Mouse (Mus musculus) neutrophil, adult 5-6 weeks (primary cell): ENCODE results near the gene Pde9a. TPM values are rescaled to one million over a fixed set of nuclear protein-coding genes. Genes with fewer than 3 reads are reported as not detected.
A peak's percentile ranks its signal among the peaks of the same experiment; 100 is the strongest.

Experiments used
- ATAC-seq: fragments of 151-379, 151-347 bp; 2 replicates; pipeline ENCODE4 v1.8.0; 2017; ENCODE audit warnings: mild to moderate bottlenecking, moderate TSS enrichment; ENCODE audit not compliant: insufficient number of reproducible peaks, poor library complexity, low FRiP score, severe bottlenecking; ENCODE audit errors: extremely low read depth
- total RNA-seq: library from RNA; stranded (forward); fragments of 200-1000 nt; gene quantifications from 2 replicates; pipeline ENCODE4 v1.2.3, GENCODE M21; 2017

Pde9a gene
- total RNA-seq, 1 experiment from 2014 or later, result 1.2 TPM

DNA sequence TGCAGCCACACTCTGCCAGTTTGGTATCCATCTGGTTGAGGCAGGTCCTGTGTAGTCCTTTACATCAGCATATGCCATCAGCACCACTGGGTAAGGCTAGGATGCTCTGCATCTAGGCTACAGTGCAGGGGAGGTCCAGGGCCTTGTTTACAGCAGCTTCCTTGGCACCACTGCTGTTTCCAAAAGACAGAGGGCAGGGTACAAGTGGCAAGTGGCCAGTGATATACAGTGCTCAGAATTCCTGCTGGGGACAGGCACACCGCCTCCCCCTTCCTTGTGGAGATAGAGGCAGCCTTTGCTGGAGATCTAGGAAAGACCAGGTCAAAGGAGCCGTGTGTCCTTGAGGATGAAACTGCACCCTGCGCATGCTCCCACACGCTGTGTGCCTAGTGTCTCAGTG, 38.3 kb downstream of the Pde9a start:
- ATAC-seq, result no peak

GRCm38 (mm10) chr17:31424798-31425197, 38.8 kb downstream of the Pde9a start:
- ATAC-seq, result peak; percentile 20; the same call in 1 of the 2 replicates

GRCm38 (mm10) chr17:31425827-31426698, 40.1 kb downstream of the Pde9a start:
- ATAC-seq, result no peak

DNA sequence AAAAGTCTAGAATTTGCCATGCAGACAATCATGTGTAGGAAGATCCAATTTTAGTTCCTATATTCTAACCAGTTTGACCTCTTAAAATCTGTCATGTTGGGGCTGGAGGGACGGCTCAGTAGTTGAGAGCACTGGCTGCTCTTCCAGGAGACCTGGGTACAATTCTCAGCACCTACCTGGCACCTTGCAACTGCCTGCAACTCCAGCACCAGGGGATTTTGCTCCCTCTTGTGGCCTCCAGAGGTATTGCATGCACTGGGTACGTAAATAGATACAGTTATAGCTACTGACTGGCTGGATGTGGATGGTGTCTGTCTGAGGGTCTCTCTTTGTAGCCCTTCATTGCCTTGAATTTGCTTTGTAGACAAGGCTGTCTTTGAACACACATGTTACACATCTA, 43.4 kb downstream of the Pde9a start:
- no peak for ATAC-seq

- no peak for ATAC-seq
Observed at GRCm38 (mm10) chr17:31432878-31433281, 46.9 kb downstream of the Pde9a start.

DNA sequence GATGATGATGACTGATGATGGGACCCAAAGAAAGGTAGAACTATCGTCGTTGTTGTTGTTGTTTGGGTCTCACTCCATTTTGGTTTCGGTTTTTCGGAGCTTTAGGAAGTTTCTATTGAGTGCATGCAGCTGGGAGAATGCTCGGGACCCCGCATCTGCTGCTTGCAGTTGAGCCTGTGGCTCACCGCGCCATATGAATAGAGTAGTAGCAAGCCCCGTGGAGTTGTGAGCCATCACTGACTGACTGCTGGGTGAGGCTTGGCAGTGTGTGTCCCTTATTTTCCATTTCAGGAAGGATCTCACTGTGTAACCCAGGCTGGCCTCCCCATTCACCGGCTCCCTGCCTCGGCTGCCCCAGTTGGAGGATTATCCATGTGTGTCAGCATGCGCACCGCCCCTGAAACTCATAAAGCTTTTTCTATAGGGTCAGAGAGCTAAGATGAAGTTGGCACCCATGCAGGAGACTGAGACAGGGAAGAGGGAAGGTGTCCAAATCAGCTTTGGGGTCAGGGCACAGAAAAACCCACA, 47.5 kb downstream of the Pde9a start:
- ATAC-seq, result no peak

GRCm38 (mm10) chr17:31433978-31434797, 48.2 kb downstream of the Pde9a start:
- ATAC-seq, result no peak

DNA sequence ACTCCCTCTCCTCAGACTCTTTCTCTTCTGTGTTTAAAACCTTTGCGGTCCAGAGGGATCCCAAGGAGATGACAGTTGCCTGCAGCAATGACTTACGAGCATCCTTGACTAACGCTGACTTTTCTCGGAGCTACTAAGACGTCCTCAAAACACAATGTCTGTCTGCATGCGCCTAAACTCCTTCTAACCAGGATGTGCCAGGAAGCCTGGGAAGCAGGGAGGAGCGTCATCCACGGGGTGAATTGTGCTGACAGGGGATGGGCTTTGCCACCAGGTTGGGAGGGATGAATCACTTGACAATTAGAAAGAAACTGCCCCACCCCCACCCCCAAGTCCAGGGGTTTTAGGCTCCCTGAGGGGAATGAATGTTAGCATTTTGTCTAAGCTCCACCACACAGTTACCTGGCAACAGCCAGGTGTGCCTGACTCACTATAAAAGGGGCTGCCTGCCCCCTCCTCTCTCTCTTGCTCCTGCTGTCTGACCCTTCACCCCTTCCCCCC, 48.9 kb downstream of the Pde9a start:
- ATAC-seq, result no peak

DNA sequence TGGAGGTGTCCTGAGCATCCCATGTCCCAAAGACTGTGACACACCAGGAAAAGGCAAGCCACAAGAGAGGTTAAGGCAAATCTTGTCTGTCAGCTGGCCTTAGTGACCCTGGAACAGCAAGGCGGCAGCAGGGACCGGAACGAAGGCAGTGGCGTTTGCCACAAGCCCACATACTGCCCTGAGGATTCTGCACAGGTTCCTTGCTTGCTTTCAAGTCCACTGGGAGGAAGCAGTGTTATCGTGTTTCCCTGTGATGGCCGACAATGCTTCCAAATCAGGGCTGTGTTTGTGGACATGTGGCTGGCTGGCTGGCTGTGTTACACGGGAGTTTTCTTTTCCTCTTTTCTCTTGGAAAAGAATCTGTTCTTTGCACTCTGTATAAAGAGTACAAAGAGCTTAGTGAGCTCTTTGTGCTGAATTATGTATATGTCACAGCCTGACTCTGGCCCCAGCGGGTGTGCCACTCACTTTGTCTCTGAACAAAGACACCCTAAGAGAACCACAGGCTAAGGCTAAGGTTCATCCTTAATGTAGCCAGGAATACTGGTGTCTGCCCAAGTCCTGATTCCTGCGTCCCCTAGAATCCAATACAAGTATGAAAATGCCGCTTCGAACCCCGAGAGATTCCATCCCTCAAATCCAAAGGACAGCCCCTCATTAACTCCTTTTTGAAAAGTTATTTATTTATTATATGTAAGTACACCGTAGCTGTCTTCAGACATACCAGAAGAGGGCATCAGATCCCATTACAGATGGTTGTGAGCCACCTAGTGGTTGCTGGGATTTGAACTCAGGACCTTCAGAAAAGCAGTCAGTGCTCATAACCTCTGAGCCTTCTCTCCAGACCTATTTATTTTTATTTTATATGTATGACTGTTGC, 50.2 kb downstream of the Pde9a start:
- ATAC-seq, result no peak

GRCm38 (mm10) chr17:31436814-31437406, 50.9 kb downstream of the Pde9a start:
- no peak for ATAC-seq

DNA sequence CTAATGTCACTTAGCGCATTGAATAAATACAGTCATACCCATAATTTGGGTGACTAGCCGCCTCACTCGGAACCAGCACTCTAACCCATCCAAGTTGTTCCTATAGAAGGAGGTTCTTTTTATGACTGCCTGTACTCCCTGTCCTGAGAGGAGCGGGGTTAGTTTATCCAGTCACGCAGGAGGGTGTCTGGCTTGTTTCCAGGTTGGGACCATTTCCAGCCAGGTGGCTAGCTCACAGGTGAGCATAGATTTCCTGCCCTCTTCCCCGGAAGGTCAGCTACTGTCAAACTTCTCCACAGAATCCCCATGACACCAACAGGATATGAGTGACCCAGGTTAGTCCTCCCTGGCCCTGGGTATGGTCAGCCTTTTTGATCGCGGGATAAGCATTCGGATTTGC, 51.5 kb downstream of the Pde9a start:
- no peak for ATAC-seq

DNA sequence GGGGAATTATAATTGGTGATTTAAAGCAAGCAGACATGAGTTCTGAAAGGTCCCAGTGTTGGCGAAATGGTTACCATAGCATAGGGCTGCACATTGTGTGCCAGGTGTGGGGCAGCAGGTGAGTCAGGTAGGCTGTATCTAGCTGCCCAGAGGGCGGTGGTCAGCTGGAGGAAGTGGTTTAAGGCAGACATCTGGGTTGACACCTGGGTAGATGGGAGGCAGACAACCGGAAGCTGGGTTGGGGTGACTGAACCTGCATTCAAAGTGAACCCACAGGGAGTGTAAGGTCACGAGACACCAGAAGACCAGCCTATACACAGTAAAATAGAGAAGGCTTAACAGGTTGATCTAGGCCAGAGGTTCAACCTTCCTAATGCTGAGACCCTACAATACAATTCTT, 54.0 kb downstream of the Pde9a start:
- ATAC-seq, result no peak

GRCm38 (mm10) chr17:31442513-31442912, 56.5 kb downstream of the Pde9a start:
- no peak for ATAC-seq

GRCm38 (mm10) chr17:31444251-31444650, 58.2 kb downstream of the Pde9a start:
- no peak for ATAC-seq

GRCm38 (mm10) chr17:31445061-31445731, 59.2 kb downstream of the Pde9a start:
- no peak for ATAC-seq

GRCm38 (mm10) chr17:31447766-31448165, 61.8 kb downstream of the Pde9a start:
- no peak for ATAC-seq

- ATAC-seq, result no peak
Observed at GRCm38 (mm10) chr17:31448519-31448918, 62.5 kb downstream of the Pde9a start.

GRCm38 (mm10) chr17:31450206-31450605, 64.2 kb downstream of the Pde9a start:
- ATAC-seq, result no peak
